Mouse (Mus musculus) kidney, postnatal 4 days (tissue): Measurements from ENCODE around the gene Vmn1r51.
"Not testable (repeated sequence)": the region's sequence is repeated elsewhere in the genome, so short reads cannot be mapped to it uniquely, and the experiment has no call there.

Source experiments
- DNase-seq, 2 experiments: peaks; one replicate each; pipeline ENCODE4 v3.0.0; 2021; ENCODE audit warnings: mixed read lengths in 2 of 2

The Vmn1r51 gene

GRCm38 (mm10) chr6:90122296-90122695, at the start of gene Vmn1r51:
TSS of gene Vmn1r51 (plus strand) at chr6:90122596.
- DNase-seq: not testable (repeated sequence)

GRCm38 (mm10) chr6:90078406-90078805, 44.0 kb upstream of the Vmn1r51 start, which contains the start of gene Vmn1r49:
TSS of gene Vmn1r49 (minus strand) at chr6:90078506.
- DNase-seq: no peak

- no peak for DNase-seq
These were observed 21.8 kb upstream of the Vmn1r51 start for GRCm38 (mm10) chr6:90100566-90100965.

DNA sequence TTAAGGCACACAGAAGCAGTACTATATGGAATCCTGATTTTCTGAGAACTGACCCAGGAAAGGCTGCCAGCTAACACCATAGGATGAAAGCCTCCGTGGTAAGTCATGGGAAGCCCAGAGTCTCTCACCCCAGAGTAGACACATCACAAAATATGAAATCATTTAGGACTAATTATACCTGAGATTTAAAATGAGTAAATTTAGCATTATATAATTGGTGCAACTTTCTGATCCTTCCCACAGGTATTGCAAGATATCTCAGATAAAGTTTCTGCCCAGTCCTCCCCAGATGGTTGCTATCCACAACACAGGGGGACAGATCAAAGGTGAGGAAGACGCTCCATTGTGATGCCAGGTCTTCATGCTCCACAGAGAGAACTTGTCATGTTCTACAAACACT, 21.3 kb upstream of the Vmn1r51 start, which contains the start of gene Vmn1r50:
Gene Vmn1r50 (plus strand): TSS at position 301 of the 400 bp plus-strand sequence.
- no peak for DNase-seq

- DNase-seq: peak; percentile 3 to 9
These were observed 37.7 kb downstream of the Vmn1r51 start for GRCm38 (mm10) chr6:90160139-90160538.

- no peak for DNase-seq
These were observed 52.1 kb downstream of the Vmn1r51 start, which contains the start of gene Vmn1r52 for GRCm38 (mm10) chr6:90174508-90174907. TSS of gene Vmn1r52 (plus strand) at chr6:90174808.
